Mouse (Mus musculus) forebrain, embryonic 13.5 days (tissue): ENCODE data around the gene Snrpd3. TPM values are rescaled to one million over a fixed set of nuclear protein-coding genes. Genes with fewer than 3 reads are reported as not detected.
A peak's percentile ranks its signal among the peaks of the same experiment; 100 is the strongest.
"Not testable (repeated sequence)": the region's sequence is repeated elsewhere in the genome, so short reads cannot be mapped to it uniquely, and the experiment has no call there.

Experiments
- ATAC-seq: fragments of 200-750 bp; cut with Nextera tagmentation; 2 replicates; pipeline ENCODE4 v1.8.0; 2017
- H3K27ac ChIP-seq: fragments of 300-500 bp; sonication (generic); 2 replicates; pipeline ENCODE4 v1.5.1; 2015; ENCODE audit warnings: inconsistent platforms, mild to moderate bottlenecking, moderate library complexity
- H3K27me3 ChIP-seq: fragments of 300-500 bp; sonication (generic); 2 replicates; pipeline ENCODE4 v1.6.1; 2015; ENCODE audit warnings: mild to moderate bottlenecking, inconsistent platforms
- H3K36me3 ChIP-seq: fragments of 300-500 bp; sonication (generic); 2 replicates; pipeline ENCODE4 v1.6.1; 2015; ENCODE audit warnings: mild to moderate bottlenecking, inconsistent platforms; ENCODE audit not compliant: poor library complexity, severe bottlenecking
- H3K4me1 ChIP-seq: fragments of 300-500 bp; sonication (generic); 2 replicates; pipeline ENCODE4 v1.6.1; 2015; ENCODE audit warnings: inconsistent platforms
- H3K4me2 ChIP-seq: fragments of 300-500 bp; sonication (generic); 2 replicates; pipeline ENCODE4 v1.6.1; 2015; ENCODE audit warnings: inconsistent platforms, mild to moderate bottlenecking, moderate library complexity
- H3K4me3 ChIP-seq: fragments of 300-500 bp; sonication (generic); 2 replicates; pipeline ENCODE4 v1.5.1; 2015; ENCODE audit warnings: mild to moderate bottlenecking, inconsistent platforms
- H3K9ac ChIP-seq: fragments of 300-500 bp; sonication (generic); 2 replicates; pipeline ENCODE4 v1.6.1; 2015; ENCODE audit warnings: mild to moderate bottlenecking, inconsistent platforms
- H3K9me3 ChIP-seq: fragments of 300-500 bp; sonication (generic); replicated peaks from 2 replicates; pipeline ENCODE4 v1.6.1; 2016; ENCODE audit warnings: inconsistent platforms
- WGBS: fragments of 180-500 bp; shearing (Covaris S2); methylation state at CpG from one replicate; pipeline ENCODE4 v1.1.7; 2015; 5-methylcytosine and 5-hydroxymethylcytosine counted together
- polyA plus RNA-seq: library from polyadenylated mRNA; unstranded; fragments of >200 nt; fragmentation: Nextera tagmentation; extraction: Ambion mirVana; gene quantifications from 2 replicates; pipeline ENCODE4 v1.2.1, GENCODE M21; 2015

Gene Snrpd3
- polyA plus RNA-seq, 1 experiment from 2014 or later, result 198 TPM

DNA sequence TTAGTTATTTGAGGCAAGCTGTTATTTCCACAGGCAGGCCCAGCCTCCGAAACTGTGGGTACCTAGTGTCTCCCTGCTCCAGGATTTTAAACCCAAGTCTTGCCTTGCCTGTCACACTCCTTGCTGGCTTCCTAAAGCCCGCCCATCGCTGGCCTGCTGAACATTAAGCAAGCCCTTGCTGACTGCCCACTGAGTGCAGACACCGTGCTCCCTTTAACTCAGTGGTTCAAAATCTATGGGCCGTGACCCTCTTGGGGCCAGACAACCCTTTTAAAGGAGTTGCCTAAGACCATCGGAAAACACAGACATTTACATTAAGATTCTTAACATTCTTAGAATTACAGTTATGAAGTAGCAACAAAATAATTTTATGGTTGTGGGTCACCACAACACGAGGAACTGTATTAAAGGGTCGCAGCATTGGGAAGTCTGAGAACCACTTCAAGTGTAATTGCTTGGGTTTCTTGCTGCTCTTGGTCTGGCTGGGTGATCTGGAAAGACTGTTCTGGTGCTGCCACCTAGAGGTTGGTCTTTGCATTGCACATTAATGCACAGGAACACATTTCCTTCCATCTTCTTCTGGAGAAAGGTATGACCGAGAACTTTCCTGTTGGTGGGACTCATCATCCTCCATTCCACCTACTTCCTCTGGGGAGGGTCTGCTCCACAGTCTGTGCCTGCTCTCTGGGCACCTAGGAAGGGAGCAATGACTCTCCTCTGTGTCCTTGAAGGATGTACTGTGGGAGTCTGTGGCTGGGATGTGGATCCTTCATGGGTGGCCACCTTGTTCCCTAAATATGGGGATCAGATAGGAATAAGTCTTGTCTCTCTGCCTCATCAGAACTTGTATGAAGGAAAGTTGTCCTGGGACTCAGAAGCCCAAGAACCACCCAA is 31.0 kb upstream of the Snrpd3 start:
- WGBS, result 58% methylated on average over 9 of the region's 9 CpGs
- H3K4me2 ChIP-seq, result no peak overlapping the region
- H3K4me1 ChIP-seq, result no peaks in the 10 kb centered on the region
- H3K27me3 ChIP-seq, result no peaks in the 10 kb centered on the region
- H3K9ac ChIP-seq, result no peak overlapping the region
- H3K9me3 ChIP-seq, result no peaks in the 10 kb centered on the region
- H3K4me3 ChIP-seq, result no peak overlapping the region
- no peak overlapping the region for H3K27ac ChIP-seq
- H3K36me3 ChIP-seq, result no peaks in the 10 kb centered on the region
- peak; percentile 63 for ATAC-seq

DNA sequence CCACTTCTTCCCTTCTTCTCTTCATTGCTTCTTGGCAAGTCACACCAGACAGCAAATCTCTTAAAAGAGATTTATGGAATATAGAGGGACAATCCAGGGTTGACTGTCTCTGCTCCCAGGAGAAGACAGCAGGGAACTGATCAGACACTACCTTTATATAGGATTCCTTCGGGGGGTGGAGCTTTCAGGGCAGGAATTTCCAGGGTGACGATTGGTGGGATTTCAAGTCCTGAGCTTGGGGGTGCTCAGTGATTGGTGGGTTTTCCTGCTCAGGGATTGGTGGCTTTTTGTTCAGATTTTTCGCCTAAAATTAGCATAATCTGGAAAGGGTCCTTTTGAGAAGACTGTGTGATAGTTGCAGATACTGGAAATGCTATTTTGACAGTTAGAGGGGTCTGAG is 30.2 kb upstream of the Snrpd3 start:
- Histone ChIP-seq H3K4me2 (no peak overlapping the region), H3K27me3 (no peaks in the 10 kb centered on the region), H3K27ac (no peak overlapping the region), H3K9ac (no peak overlapping the region), H3K4me1 (no peaks in the 10 kb centered on the region), H3K4me3 (no peak overlapping the region), H3K36me3 (no peaks in the 10 kb centered on the region), H3K9me3 (no peaks in the 10 kb centered on the region)
- ATAC-seq, result no peak; the same call in 1 of the 2 replicates
- 63% methylated on average over 3 of the region's 3 CpGs for WGBS

DNA sequence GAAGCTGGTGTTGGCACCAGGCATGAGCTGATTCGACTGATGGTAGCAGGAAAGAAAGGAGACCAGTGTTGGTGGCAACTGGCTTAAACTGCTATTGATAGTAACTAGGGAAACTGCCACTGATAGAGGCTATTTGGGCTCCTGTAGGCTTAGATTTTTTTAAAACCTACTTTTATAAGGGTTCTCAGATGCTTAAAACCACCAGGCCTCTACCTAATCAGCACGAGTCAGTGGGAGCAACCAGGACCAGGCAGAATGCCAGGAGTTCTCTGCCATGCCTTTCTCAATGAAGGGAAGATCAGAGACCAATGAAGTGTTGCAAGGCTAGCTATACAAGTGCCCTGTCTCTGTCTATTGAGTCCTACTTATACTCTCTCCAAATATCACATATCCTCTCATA is 27.8 kb upstream of the Snrpd3 start:
- ATAC-seq, result no peak
- Histone ChIP-seq H3K9ac (no peak overlapping the region), H3K4me3 (no peak overlapping the region), H3K9me3 (no peaks in the 10 kb centered on the region), H3K27ac (no peak overlapping the region), H3K4me1 (no peaks in the 10 kb centered on the region), H3K4me2 (no peak overlapping the region), H3K36me3 (no peaks in the 10 kb centered on the region), H3K27me3 (no peaks in the 10 kb centered on the region)
- 51% methylated on average over 2 of the region's 2 CpGs for WGBS

DNA sequence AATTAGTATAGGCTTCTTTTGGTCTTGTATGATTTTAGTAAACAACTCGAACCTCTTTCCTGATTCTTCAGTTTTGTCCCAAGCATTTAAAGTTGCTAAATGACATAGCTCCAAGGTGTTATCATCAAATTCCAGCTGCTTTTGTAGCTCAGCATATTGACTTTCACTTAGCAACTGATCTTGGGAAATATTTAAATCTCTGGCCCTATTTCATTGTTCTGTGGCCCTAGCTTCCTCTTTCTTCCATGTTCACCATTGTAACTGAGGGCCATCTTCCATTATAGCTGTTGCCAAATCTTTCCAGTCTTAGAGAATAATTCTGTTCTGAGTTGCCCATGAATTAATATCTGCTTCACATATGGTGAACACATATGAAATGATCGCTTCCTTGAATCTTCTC is 26.6 kb upstream of the Snrpd3 start:
- H3K27ac ChIP-seq, result no peak overlapping the region
- no peak overlapping the region for H3K4me3 ChIP-seq
- ATAC-seq, result no peak
- no peak overlapping the region for H3K9ac ChIP-seq
- H3K36me3 ChIP-seq, result no peaks in the 10 kb centered on the region
- H3K27me3 ChIP-seq, result no peaks in the 10 kb centered on the region
- no peaks in the 10 kb centered on the region for H3K9me3 ChIP-seq
- no peaks in the 10 kb centered on the region for H3K4me1 ChIP-seq
- no peak overlapping the region for H3K4me2 ChIP-seq
- 86% methylated on average over 2 of the region's 2 CpGs for WGBS

DNA sequence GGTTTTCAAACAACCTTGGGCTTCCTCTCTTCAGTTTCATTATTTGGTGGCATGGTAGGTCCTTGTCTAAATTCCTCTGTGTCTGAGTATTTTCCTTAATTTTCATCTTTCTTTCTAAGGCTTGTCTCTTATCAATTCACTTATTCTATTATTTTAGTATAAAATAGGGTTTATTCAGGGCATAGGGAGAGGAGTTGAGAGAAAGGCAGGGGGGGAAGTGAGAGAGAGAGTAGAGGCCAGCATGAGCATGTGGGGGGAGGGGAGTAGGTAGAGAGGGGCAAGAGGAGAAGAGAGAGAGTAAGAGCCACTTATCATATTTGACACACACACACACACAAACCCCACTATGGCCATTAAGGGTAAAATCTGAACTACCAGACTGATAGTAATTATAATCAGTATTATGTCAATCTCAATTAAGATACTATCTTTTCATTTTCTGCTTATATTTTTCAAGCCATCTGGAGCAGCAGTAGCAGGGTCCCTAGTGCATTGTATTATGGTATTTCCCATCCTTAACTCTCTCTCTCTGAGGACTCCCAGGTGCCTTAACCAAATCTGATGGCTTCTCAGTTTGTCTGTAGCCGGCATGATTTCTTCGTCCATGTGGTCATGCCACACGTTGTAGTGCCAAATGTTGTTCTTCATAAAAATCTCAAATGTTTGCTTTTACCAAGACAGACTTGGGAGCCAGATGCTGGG is 26.0 kb upstream of the Snrpd3 start:
- Histone ChIP-seq H3K27ac (no peak overlapping the region), H3K27me3 (no peaks in the 10 kb centered on the region), H3K4me2 (no peak overlapping the region), H3K4me1 (no peaks in the 10 kb centered on the region), H3K36me3 (no peaks in the 10 kb centered on the region), H3K4me3 (no peak overlapping the region), H3K9me3 (no peaks in the 10 kb centered on the region), H3K9ac (no peak overlapping the region)
- no peak for ATAC-seq
- WGBS, result 88% methylated on average over 3 of the region's 3 CpGs

DNA sequence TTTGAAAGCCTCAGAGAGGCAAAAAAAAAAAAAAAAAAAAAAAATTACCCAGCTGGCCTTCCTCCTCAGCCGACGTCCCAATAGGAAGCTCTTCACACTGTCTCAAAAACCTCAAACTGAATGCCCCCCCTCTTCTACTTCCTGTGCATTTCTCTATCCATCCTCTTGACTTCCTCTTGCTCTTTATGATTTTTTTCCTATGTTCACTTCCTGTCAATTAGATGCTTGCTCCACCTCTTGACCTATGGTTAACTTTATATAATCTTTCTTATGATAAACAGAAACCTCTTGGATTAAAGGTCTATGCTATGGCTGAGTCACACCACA is 25.5 kb upstream of the Snrpd3 start:
- H3K4me3 ChIP-seq, result no peak overlapping the region

DNA sequence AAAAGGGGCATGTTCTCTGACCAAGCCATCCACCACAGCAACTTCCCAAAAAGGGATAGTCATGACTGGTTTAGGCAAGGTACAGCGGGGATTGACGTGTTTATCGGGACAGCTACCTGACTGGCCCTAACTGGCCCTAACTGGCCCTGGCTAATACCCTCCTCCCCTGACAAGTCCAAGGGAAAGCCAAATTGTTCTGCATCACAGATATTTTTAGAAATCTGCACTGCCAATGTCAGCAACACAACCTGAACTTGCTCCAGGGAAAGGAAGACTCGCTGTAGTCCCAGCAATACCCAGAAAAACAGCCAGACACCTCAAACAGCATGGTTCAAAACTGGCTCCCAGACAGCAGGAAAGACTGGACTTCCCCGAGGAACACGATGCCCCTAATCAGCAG is 22.0 kb upstream of the Snrpd3 start:
- no peak for ATAC-seq
- Histone ChIP-seq H3K27ac (no peak overlapping the region), H3K4me1 (no peaks in the 10 kb centered on the region), H3K9ac (no peak overlapping the region), H3K4me2 (no peak overlapping the region), H3K4me3 (no peak overlapping the region), H3K36me3 (no peaks in the 10 kb centered on the region), H3K27me3 (no peaks in the 10 kb centered on the region), H3K9me3 (no peaks in the 10 kb centered on the region)
- 85% methylated on average over 6 of the region's 6 CpGs for WGBS

More for the DNA sequence above, 25.5 kb upstream of the Snrpd3 start:
- H3K4me2 ChIP-seq, result no peak overlapping the region
- no peaks in the 10 kb centered on the region for H3K27me3 ChIP-seq
- no peak overlapping the region for H3K27ac ChIP-seq
- H3K36me3 ChIP-seq, result no peaks in the 10 kb centered on the region
- WGBS, result 90% methylated on average over 2 of the region's 2 CpGs
- no peak for ATAC-seq
- no peaks in the 10 kb centered on the region for H3K4me1 ChIP-seq
- H3K9me3 ChIP-seq, result no peaks in the 10 kb centered on the region
- no peak overlapping the region for H3K9ac ChIP-seq

DNA sequence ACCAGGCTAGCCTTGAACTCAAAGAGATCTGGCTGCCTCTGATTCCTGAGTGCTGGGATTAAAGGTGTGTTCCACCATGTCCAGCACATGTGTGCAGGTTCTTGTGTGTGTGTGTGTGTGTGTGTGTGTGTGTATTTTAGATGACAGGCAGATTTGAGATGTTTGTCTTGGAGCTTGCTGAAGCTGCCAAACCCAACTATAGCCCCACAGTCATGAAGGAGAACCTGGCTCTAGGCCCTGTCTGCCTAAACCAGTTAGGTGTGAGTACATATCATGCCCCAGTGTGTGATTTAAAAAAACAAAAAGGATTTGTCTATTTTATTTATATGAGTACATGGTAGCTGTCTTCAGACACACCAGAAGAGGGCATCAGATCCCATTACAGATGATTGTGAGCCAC is 21.4 kb upstream of the Snrpd3 start:
- Histone ChIP-seq H3K36me3 (no peaks in the 10 kb centered on the region), H3K9me3 (no peaks in the 10 kb centered on the region), H3K27ac (no peak overlapping the region), H3K9ac (no peak overlapping the region), H3K4me3 (no peak overlapping the region), H3K4me1 (no peaks in the 10 kb centered on the region), H3K27me3 (no peaks in the 10 kb centered on the region), H3K4me2 (no peak overlapping the region)
- no peak for ATAC-seq

DNA sequence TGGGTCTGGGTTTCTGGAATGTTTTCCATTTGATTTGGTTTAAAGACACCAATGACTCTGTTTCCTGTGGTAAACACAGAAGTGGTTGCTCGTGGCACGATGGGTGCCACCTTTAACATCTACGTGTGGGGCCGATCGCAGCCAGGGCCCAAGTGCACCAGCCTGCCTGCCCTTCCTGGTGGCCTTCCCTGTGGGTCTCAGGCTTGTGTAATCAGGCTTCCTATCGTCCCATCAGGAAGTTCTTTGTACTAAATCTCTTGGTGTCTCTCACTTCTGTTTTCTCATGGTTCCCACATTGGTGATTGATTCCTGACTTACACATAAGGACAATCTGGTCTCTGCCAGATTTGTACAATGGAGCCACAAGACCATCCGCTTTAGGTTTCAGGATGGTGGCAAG is 18.1 kb upstream of the Snrpd3 start:
- 84% methylated on average over 7 of the region's 7 CpGs for WGBS
- not testable (repeated sequence) for H3K36me3 ChIP-seq, H3K4me1 ChIP-seq, H3K4me3 ChIP-seq, ATAC-seq, H3K9ac ChIP-seq, H3K4me2 ChIP-seq, H3K27ac ChIP-seq, H3K9me3 ChIP-seq, H3K27me3 ChIP-seq

DNA sequence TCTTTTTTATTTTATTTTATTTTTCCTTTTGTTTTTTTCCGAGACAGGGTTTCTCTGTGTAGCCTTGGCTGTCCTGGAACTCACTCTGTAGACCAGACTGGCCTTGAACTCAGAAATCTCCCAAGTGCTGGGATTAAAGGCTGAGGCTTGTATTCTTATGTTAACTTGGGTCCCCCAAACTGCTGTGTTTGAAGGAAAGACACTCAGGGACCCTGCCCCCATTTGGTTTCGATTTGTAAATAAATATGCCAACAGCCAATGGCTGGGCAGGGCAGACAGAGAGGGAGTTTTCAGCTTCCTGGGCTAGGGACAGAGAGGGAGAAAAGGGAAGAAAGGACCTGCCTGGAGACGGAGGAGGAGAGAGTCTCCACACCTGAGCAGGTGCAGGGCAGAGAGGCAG is 17.6 kb upstream of the Snrpd3 start:
- Histone ChIP-seq H3K4me2 (no peak overlapping the region), H3K27me3 (no peaks in the 10 kb centered on the region), H3K4me3 (no peak overlapping the region), H3K4me1 (no peaks in the 10 kb centered on the region), H3K9me3 (0 out of 2 replicates have a peak, but pooled peaks cover 2% of the 10 kb centered on the region), H3K36me3 (no peaks in the 10 kb centered on the region), H3K27ac (no peak overlapping the region), H3K9ac (no peak overlapping the region)
- ATAC-seq, result no peak
- 50% methylated on average over 3 of the region's 3 CpGs for WGBS

DNA sequence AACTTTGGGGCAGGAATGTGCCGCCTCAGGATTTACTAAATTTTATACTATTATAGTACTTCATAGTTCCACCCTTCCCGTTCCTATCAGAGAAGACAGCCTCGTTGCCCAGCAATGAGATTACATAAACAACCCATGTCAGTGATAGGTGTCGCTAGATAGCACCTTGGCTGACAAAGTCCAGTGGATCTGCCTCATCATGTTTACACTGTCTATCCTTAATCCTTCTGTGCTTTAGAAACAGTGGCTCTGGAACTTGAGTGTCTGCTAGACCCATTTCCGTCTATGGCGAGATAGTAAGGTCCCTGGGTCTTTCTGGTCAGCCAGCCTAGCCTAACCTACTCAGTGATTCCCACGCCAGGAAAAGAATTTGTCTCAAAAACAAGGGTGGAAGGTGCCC is 17.0 kb upstream of the Snrpd3 start:
- WGBS, result 84% methylated on average over 7 of the region's 7 CpGs
- ATAC-seq, result no peak
- no peak overlapping the region for H3K4me2 ChIP-seq
- H3K27ac ChIP-seq, result no peak overlapping the region
- no peaks in the 10 kb centered on the region for H3K27me3 ChIP-seq
- no peak overlapping the region for H3K9ac ChIP-seq
- no peaks in the 10 kb centered on the region for H3K36me3 ChIP-seq
- H3K9me3 ChIP-seq, result 0 out of 2 replicates have a peak, but pooled peaks cover 2% of the 10 kb centered on the region
- H3K4me1 ChIP-seq, result no peaks in the 10 kb centered on the region
- no peak overlapping the region for H3K4me3 ChIP-seq

DNA sequence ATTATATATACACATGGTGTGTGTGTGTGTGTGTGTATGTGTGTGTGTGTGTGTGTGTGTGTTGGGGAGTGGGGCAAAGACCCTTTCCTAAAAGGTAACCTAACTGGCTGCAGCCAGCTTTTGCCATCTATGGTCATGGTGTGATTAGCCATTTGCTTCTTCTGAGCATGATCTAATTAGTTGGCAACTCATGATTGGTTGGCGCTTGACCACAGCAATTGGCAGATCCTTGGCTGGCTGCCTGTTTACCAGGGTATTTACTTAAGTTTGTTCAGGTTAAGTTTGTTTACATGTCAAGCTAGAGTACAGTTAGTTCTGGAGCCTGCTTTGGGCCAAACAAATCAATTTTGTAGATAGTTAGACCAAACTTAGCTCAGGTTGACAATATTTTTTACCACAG is 15.7 kb upstream of the Snrpd3 start:
- no peaks in the 10 kb centered on the region for H3K27me3 ChIP-seq
- H3K4me2 ChIP-seq, result no peak overlapping the region
- H3K9me3 ChIP-seq, result 0 out of 2 replicates have a peak, but pooled peaks cover 2% of the 10 kb centered on the region
- H3K4me1 ChIP-seq, result no peaks in the 10 kb centered on the region
- no peak for ATAC-seq
- no peak overlapping the region for H3K27ac ChIP-seq
- 93% methylated on average over 1 of the region's 1 CpGs for WGBS
- no peak overlapping the region for H3K4me3 ChIP-seq
- H3K9ac ChIP-seq, result no peak overlapping the region
- peaks cover 4% of the 10 kb centered on the region for H3K36me3 ChIP-seq
